Mouse (Mus musculus) induced T-regulatory cell, adult 2 months (primary cell): ENCODE data around the gene Bbox1.

ENCODE experiments used
- DNase-seq: peaks from one replicate; pipeline ENCODE4 v3.0.0-alpha.2; 2012; ENCODE audit warnings: low read depth

The Bbox1 gene

DNA sequence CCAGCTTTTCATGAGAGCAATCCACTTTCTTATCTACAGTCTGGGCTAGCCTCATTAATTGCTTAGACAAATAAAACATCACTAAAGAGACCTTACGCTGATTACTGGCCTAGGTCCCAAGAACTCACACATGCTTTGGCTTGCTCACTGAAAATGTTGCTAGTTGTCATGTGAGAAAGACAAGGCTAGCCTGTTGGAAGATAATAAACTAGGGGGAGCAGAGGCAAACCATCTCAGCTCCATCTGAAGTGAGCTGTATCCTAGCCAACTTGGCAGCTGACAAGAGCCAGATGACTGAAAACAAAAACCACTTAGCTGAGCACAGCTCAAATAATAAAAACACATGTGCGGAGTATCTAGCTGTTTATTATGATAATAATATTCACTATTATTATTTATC, 40.2 kb downstream of the Bbox1 start:
- DNase-seq = no peak

DNA sequence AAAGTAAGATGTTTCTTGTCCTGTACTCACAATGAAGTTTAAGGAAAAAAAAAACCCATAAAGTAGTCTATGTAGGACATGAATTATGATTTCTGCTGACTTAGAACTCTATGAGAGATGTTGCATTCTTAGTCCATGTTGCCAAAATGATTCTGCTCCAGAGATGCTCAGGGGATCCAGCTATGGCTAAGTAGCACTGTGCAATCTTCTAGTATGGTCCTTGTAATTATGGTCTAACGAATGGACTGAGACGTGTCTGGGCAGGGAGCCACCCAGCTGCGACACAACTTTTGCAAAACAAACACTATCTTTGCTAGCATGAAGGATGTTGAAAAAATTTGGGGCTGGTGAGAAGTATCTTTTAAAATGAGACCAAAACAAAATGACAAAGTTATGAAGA, 45.1 kb downstream of the Bbox1 start:
- no peak for DNase-seq

DNA sequence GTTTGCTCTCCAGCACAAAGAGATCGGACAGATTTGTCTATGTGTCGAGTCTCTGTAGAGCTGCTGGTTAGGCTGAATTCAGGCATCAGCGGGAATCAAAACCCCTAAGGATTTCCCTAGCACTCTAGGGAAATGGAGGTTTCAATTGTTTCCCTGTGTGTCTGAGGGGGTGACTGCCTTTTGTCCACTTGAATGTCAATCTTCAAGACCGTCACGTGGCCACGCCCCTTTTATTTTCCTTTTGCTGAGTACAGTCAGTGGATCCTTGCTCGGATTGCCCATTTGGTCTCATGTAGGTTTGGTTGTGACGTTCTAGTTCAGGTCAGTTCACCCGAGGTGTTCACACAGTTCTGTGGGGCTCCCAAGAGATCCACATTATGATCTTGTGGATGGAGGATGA, 82.1 kb downstream of the Bbox1 start:
- DNase-seq = no peak

DNA sequence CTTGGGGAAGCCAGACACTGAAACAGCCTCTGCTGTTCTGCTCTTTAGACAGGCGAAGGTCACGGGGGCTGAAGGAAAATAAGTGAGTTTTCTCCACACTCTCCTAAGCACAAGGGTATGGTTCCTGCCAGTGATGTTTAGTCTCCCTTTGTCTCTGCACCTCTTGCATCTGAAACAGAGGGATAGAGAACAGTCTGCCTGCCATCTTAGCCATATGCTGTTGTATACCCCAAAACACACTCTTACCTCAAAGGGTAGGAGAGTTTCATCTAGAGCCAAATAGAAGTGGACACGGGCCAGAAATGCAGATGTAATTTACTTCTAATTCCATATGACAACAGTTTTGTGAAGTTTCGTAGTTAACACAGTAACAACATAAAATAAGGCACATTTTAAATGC, 83.6 kb downstream of the Bbox1 start:
- DNase-seq = no peak

DNA sequence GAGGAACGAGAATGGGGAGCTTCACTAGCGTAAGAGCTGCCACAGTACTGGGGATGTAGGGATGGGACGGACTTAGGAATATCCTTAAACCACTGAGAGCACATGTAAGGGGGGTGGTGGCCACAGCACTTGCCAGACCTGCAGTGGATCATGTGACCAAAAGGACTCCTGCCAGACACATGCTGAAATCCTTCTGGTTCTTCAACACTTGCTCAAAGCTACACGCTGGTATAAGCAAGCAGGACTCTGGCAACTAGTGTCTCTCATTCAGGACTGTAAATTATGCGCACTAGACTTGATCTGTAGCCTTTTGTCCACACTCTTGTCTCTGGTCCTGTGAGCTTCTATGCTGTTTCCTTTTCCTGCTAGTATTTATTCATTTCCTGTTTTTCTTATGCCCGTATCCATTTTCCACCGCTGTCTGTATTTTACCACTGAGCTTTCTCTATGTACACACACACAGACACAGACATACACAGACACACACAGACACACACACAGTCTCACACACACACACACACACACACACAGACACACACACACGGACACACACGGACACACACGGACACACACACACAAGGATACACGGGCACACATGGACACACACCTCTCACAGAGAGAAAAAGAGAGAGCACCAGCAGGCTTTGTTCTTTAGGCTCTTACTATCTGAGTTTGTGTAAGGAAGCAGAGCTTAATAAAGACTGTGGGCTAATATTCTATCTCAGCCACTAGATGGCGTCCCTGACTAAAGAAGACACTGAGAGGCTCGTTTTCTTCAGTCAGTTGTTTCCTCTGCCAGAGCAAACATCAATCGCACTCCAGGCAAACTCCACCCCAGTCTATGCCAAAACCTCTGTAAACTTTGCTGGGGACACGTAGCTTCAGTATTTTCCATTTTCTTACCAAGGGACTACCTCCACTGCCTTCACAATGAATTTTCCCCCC, 84.9 kb downstream of the Bbox1 start:
- DNase-seq = peak; percentile 21

DNA sequence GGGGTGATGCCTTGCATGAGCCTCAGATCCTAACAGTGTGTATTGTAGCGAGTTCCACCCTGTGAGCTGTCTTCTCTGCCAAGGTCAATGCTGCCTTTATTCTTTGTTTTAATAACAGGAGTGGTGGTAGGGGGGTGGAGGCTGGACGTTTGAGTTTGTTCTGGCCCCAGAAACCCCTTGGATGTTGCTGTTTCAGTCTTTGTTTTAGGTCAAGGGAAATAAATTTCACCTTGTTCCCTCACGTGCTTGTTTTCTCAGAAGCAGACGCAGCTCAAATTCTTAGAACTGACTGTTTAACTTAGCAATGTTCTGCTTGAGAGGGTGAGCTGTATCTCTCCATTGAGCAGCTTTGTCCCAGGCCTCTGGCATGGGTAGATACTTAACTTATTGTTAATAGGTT, 87.9 kb downstream of the Bbox1 start:
- no peak for DNase-seq

DNA sequence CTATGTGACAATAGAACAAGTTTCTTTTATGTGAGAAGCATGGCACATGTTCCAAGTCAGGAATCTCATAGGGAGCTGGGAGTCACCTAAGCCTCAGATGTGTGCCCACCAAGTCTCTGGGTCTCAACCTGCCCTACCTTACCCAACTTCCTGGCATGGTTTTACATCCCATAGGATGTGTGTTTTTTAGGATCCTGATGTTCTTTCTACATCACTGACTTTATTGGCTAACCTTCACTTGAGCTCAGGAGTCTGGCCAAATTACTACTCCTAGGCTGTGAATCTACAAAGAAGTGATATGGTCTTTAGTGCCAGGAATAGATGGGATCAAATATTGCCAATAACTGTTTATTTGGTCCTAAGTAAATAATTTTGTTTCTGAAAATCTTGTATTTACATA, 88.4 kb downstream of the Bbox1 start:
- DNase-seq = no peak

DNA sequence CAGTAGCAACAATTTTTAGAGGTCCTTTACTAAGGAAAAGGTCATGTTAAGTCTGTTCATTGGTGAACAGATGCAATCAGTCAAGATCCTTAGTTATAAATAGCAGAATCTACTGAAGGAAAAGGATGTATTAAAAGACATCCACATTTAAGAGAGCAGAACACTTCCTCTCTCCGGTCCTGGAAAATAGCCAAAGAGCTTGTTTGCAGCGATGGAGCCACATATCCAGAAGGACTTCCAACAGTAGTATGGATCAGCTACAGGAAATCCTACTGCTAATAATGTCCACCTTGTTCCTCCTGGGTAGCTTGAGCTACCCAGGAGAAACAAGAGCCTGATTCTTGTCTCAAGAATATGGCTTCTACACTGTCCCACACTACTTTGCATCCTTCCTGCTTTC, 91.6 kb downstream of the Bbox1 start:
- no peak for DNase-seq

DNA sequence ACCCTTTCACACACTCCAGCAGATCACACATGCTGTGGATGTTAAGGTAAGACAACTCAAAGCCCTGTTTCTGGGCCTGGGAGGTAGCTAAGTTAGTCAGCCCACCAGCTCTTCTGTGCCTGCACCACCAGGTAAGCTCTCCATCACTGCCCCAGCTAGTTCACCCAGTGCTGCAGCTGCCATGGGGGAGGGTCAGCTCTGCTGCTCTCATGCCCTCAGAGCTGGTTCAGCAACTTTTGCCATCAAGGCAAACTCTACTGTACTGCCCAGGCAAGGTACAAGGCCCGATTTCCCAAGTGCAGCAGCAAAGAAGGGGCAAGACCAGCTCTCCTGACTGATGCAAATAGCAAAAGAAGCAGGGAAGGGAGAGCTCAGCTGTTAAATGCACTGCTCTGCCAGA, 93.9 kb downstream of the Bbox1 start:
- DNase-seq = no peak

DNA sequence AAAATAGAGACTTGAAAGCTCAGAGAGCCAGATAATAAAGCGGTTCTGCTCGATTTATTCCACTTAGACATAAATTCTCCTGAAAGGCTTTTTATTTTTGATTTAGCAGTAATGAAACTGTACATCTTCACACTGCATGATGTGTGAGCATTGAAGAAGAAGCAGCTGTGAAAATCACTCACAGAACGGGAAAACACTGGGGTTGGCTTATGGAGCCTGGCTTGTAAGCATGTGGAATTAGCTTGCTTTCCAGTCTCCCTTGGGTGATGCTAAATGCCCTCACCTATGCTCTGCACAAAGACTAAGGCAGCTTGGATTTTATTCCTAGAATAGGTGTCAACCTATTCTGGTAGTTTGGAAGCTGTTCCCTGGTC, 98.7 kb downstream of the Bbox1 start:
- no peak for DNase-seq

DNA sequence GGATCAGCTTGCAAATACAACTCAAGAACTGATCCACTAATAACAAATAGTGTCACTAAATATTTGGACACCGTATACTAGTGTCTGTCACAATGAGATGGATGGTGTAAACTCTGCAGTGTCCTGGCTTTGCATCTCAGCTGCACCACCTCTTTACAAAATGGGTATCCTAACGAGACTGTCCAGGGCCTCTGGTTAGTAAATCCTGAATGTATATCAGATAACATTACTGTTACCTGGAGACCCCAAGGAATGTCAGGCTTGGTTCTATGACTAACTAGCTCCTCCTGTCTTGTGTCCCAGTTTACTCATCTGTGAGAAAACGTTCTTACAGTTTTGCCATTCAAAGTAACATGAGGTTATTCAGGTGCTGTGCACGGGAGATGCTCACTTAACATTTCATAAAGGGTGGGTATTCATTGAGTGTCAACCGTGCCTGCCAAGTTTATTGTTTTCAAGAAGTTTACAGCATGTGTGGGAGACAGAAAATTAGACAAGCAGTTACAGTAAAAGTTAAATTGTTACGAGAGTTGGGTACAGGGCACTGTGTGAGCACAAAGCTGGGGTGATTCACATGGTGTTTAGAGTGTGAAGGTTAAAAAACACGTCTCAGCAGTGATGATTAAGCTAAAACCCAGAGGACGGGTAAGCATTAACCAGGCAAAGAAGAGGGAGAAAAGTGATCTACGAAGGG, 99.2 kb downstream of the Bbox1 start:
- DNase-seq = no peak

DNA sequence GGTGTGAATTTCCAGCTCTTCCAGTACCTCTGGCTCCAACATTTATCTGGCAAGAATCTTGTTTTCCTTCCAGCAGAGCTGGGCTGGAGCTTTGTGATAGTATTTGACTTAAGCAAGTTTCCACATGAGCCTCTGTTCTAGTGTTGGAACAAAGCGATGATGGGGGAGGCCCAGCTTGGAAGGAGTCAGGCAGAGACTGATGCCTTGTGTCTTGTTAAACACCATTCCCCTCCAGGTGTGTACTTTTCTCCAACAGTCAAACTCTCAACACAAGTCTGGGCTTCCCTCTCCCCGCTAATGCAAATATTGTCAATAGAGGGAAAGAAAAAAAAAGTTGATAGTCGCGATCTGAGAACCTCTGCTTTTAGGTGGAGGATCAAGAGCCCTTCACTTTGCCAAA, 100.1 kb downstream of the Bbox1 start:
- DNase-seq = no peak
